Mouse (Mus musculus): ENCODE data around the gene Tm9sf2.

DNA sequence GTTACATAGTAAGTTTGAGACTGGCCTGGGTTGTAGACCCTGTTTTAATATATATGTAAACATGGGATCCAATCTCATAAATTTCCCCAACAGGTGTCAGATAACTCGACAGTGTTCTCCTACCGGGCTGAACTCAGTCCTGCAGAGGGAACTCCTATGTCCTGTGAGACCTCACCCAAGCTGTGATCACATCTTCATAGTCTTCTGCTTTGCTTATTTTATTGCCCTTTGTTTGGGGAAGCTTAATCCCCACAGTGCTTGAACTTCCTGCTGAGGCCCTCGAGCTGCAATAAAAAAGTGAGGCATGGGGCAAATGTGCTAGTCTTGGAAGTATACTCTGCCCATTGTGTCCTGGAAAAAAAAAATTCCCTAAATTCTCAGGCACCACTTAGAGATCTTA, 25.5 kb upstream of the Tm9sf2 start:
- TF ChIP-seq CTCF (IDR thresholded peaks at IDR 0.05) (no peak), EP300 (IDR thresholded peaks at IDR 0.05) (no peak)
